Mouse (Mus musculus) liver, adult 2 months (tissue): ENCODE data around the gene BC107364.

Experiments
- CTCF ChIP-seq: fragments of 200-500 bp; IDR thresholded peaks from 2 replicates; pipeline ENCODE4 v1.5.1; 2011; ENCODE audit warnings: low read depth, low read length, control low read depth
- POLR2A ChIP-seq: fragments of 200-500 bp; IDR thresholded peaks from 2 replicates; pipeline ENCODE4 v1.6.1; 2011; ENCODE audit warnings: low read length, control low read depth; ENCODE audit not compliant: insufficient read depth; ENCODE audit errors: extremely low read depth

DNA sequence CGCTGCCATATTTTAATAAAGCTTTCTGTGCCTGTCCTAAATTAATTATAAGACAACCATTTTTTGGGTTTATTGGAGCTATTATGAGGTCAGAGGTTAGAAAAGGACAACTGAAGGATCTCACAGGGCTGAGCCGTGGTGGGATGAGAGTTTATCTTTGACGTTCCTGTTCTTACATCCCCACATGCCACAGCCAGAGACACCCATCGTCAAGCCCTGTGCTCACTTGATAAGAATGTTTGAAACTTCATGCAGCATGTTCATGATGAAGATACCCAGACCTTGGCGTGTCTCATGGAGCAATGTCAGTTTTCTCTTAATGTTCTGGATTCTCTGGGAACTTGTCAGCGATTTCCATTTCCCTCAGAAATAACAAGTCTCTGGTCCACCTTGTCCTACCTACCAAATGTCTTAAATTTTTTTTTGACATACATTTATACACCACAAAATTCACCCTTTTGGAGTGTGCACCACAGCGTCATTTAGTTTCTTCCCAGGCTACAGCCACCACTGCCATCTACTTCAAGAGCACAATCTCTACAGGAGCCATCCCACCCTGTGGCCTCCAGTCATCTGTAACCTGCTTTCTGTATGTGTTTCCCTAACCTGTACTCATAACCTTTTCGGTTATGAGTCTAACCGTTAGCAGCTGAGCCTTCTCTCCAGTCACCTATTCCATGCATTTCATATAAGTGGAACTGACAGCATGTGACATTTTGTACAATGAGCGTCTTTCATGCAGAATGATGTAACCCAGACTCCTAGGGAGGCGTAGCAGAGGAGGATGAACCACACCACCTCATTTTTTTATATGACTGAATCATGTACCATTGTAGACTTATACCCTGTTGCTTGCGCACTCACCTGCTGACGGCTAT, 22.9 kb downstream of the BC107364 start:
- TF ChIP-seq POLR2A, result no peak
- TF ChIP-seq CTCF, result no peak
